Mouse (Mus musculus): ENCODE results near the gene Ccdc57.

DNA sequence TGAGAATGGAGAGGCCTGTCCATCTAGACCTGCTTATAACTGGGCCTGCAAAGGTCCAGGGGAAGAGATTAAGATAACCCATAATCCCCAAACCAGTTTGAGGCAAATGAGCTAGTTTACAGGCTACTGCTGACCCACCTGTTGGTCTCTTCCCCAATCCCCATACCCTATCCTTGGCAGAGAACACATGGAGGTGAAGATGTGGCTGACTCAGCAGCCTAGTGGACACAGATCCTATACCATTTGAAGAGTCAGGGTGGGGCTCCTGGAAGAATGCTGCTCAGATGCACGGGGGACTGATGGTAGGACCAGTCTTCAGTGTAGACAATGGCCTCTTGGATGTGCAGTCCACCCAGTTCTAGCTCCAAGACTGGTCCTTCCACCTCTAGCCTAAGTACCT lies 27.6 kb upstream of the Ccdc57 start:
- TF ChIP-seq CTCF (IDR thresholded peaks at IDR 0.05; ENCODE audit: low read depth) (no peak), EP300 (IDR thresholded peaks at IDR 0.05; ENCODE audit: low read depth) (no peak)
